Mouse (Mus musculus): Measurements from ENCODE around the gene Oxsr1.
"Not testable (repeated sequence)": the region's sequence is repeated elsewhere in the genome, so short reads cannot be mapped to it uniquely, and the experiment has no call there.

Gene Oxsr1

GRCm38 (mm10) chr9:119220249-119220648, 102.0 kb downstream of the Oxsr1 start:
- no peak for DNase-seq (ENCODE audit: extremely low read depth, low read depth)

GRCm38 (mm10) chr9:119219667-119220066, 102.6 kb downstream of the Oxsr1 start:
- DNase-seq (ENCODE audit: extremely low read depth, low read depth), result no peak

GRCm38 (mm10) chr9:119215341-119215740, 106.9 kb downstream of the Oxsr1 start:
- DNase-seq (ENCODE audit: extremely low read depth, low read depth), result not testable (repeated sequence)

- DNase-seq (ENCODE audit: extremely low read depth, low read depth), result no peak
Measured at GRCm38 (mm10) chr9:119214601-119215000, 107.6 kb downstream of the Oxsr1 start.

DNA sequence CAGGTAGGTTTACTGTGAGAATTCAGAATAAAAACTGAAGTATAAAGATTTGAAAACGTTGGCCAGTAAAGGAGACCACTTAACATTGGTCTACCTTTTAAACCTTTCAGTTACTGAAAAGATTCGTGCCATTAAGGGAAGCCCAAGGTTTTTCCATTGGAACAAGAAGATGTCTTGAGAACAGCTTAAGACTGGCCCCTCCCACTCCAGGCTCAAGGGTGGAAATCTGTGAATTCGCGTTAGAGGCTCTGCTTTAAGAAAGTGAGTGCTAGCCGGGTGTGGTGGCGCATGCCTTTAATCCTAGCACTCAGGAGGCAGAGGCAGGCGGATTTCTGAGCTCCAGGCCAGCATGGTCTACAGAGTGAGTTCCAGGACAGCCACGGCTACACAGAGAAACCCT, 109.2 kb downstream of the Oxsr1 start:
- no peak for DNase-seq (ENCODE audit: extremely low read depth, low read depth)

DNA sequence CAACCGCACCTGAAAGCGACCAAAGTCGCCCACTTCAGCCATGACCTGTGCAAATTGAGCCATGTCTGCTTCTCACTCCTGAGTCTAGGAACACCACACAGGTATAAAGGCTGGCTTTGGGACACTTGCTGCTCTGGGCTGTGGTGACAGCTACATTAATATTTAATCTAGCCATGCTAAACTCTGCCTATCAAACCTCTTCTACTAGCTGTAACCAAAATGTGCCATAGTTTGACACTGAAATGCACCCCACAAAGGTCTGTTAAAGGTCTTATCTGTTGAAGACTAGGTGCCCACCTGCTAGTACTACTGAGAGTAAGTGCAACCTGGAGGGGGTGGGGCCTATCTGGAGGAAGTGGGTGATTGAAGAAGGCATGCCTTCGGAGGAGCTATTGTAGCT, 113.2 kb downstream of the Oxsr1 start, which contains the start of gene Slc22a13:
Gene Slc22a13, minus strand, starts transcription at position 101 of the 400 bp plus-strand sequence.
- no peak for DNase-seq (ENCODE audit: extremely low read depth, low read depth)

- no peak for DNase-seq (ENCODE audit: extremely low read depth, low read depth)
Measured at GRCm38 (mm10) chr9:119207113-119207512, 115.1 kb downstream of the Oxsr1 start.

- no peak for DNase-seq (ENCODE audit: extremely low read depth, low read depth)
Measured at GRCm38 (mm10) chr9:119206666-119207065, 115.6 kb downstream of the Oxsr1 start.

DNA sequence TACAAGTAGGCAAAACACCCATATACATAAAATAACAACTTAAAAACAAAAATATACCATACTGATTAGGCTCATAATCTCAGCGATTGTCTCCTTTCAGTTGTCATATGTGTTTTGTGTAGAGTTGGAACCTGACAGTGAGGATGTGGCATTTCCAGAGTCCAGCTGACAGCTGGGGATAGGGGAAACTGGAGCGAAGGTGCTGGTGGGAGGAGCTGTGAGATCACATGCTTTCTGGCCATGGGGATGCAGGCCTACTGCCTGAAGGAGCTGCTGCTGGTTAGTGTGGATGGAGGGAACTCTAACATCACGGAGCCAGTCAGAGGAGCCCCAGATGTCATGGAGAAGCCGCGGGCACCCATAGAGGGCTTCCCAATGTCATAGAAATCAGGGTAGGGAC, 116.5 kb downstream of the Oxsr1 start:
- DNase-seq (ENCODE audit: extremely low read depth, low read depth), result no peak

DNA sequence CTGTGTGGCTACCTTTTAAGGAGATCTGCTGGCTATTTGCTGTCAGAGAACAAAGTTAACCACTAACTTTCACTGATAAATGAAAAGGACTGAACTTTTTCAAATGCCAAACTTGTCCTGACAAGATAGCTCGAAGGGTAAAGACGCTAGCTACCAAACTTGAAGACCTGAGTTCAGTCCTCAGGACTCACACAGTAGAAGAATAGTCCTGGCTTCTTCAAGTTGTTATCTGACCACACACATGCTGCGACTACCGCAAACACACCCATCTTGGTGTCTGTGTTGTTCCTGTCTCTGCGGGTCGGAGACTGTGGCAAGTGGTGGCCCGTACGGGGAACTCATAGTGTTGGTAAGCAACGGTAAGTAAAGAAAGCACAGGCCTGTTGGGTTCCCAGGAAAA, 118.6 kb downstream of the Oxsr1 start:
- DNase-seq (ENCODE audit: extremely low read depth, low read depth), result peak; percentile 97

DNA sequence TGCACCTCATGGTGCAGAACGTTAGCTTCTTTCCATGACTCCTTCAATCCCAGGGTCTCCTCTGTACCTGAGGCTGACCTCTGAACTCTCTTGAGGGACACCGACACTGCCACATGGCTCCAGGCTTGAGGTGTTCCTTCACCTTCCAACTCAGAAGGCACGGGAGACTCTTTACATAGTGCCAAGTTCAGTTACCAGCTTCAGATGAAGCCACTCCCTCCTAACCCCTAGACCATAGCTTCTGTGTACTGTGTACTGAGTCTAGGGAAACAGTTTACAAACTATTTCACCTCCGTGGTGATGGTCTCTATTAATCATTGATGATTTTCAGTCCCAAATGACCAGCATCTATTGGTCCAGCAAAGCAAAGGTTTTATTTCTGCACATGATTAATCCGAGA, 120.6 kb downstream of the Oxsr1 start:
- DNase-seq (ENCODE audit: extremely low read depth, low read depth), result no peak

GRCm38 (mm10) chr9:119199151-119199861, 122.9 kb downstream of the Oxsr1 start:
- no peak for DNase-seq (ENCODE audit: extremely low read depth, low read depth)

DNA sequence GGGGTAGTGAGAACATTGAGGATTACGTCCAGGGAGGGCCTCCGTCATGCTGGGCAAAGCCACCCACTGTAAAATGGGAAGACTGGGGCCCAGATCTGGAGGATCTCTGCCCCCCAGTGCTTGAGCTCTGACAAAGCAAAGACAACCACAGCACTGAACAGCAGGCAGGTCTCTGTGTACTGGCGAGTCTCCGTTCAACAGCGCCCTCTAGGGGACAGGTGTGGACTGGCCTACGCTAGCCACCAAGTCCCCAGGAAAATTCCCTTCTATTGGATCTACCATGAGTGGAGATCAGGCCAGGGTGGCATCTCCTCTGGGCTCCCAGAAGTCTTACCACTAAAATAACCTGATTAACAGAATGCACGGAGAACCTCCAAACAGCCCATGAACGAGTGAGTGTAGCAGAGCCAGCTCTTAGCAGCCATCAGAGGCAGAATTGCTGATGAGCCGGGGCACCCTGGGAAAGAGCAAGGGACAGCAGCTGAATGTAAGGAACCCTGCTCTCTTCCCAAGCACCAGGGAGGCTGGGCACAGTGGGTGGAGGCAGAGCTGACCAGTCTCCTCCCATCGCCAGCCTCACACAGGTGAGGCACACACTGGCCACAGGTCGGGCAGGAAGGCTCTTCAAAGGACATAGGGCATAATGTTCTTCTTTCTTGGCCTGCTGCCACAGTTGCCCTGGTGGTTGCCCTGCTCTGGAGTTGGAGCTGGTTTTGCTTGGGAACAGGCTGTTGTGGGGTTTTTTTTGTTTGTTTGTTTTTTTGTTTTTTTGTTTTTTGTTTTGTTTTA, 129.8 kb downstream of the Oxsr1 start:
- DNase-seq (ENCODE audit: extremely low read depth, low read depth), result no peak

Data from MEL-GATA-1-ER (cell line).